Mouse (Mus musculus): ENCODE data around the gene Tas2r107.
"Not testable (repeated sequence)": the region's sequence is repeated elsewhere in the genome, so short reads cannot be mapped to it uniquely, and the experiment has no call there.

The Tas2r107 gene

DNA sequence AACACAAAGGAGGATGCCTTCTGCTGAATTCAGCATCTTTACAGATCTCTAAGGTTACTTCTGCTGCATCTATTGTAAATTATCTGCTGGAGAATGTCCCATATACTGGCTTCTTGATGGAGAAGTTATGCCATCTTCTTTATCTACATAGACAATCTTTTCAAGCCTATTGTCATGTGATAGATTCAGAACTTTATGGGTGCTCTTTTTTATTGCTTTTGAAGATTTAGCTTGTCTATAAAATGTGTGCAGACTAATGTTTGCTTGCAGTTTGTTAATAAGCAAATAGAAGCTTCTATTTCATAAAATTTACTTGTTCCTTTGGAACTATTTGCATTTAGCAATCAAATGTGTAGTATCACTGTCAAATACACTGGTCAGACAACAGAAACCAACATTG, at the start of gene Tas2r107:
TSS of gene Tas2r107 (minus strand) at position 101 of the 400 bp plus-strand sequence.
- no peak for DNase-seq

DNA sequence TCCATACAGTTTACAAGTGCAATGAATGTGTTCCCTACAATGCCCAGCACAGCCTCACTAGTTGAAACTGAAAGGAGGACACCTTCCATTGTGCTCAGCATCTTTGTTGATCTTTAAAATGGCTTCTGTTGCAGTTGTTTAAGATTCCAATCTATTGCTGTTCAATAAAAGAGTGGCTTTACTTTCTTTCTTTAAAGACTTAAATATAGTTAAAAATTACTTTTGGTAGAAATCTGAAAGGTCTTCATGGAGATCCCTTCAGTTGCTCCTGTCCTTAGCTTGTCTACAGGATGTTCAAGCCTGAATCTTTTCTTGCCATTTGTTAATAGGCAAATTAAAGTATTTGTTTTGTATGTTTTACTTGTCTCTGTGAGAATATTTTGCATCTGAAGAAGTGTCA, 30.0 kb upstream of the Tas2r107 start, which contains the start of gene Tas2r114:
TSS of gene Tas2r114 (minus strand) at position 101 of the 400 bp plus-strand sequence.
- no peak for DNase-seq

DNA sequence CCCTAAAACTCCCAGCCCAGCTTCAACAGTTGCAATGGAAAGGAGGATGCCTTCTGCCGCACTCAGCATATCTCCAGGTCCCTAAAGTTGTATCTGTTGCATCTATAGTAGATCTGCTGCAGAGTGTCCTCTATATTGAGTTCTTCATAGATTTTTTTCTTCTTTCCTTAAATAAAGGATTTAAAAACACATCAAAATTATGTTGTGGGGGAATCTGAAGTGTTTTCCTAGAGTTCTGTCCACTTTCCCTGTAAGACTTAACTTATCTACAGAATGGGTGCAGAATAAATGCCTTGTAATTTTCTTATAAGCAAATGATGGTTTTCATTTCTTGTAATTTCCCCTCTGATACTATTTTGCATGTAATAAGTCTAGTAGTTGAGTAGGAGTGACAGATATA, 27.4 kb upstream of the Tas2r107 start, which contains the start of gene Tas2r105:
TSS of gene Tas2r105 (minus strand) at position 101 of the 400 bp plus-strand sequence.
- no peak for DNase-seq

DNA sequence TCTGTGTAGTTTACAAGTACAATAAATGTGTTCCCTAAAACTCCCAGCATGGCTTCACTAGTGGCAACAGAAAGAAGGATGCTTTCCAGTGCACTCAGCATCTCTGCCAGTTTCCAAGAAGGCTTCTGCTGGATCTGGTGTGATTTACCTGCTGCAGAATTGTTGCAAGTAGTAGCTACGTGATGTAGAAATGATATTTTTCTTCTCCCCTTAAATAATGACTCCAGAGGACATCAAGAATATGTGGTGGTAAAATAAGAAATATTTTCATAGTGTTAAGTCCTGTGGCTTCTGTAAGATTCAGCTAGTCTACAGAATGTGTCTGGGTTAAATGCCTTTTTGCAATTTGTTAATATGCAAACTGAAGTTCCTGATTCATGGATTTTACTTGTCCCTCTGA, 25.7 kb upstream of the Tas2r107 start, which contains the start of gene Tas2r104:
TSS of gene Tas2r104 (minus strand) at position 101 of the 400 bp plus-strand sequence.
- no peak for DNase-seq

DNA sequence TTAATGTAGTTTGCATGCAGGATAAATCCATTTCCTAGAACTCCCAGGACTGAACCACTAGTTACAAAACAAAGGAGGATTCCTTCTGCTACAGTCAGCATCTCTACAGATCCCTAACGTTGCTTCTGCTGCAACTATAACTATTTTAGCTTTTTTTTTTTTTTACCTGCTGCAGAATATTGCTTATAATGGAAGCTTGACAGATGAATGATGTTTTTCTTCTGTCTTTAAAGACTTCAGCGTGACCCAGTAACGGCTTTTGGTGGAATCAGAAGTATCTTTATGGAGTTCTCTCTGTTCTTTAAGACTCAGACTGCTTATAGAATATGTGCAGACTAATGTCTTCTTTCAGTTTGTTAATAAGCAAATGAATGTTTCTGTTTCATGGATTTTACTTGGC, 18.8 kb upstream of the Tas2r107 start, which contains the start of gene Tas2r106:
TSS of gene Tas2r106 (minus strand) at position 101 of the 400 bp plus-strand sequence.
- no peak for DNase-seq

DNA sequence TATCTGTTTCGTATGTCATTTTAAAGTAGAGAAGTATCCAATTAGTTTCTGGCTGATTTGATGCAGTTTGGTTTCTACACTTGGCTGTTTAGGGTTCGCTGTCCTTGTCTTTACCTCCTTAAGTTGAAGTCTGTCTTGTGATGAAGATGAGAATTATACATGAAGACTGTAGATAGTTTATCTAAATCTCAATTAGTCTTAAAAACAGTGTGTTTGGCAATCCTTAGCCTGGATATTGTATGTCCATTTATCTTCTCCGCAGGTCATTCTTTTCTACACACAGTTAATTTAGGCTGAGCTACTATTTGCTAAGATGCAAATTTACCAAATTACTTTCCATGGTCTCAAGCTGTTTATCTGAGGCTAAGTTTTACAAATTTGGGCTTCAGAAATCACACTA, 29.1 kb downstream of the Tas2r107 start, which contains the start of gene Tas2r130:
TSS of gene Tas2r130 (minus strand) at position 101 of the 400 bp plus-strand sequence.
- DNase-seq = no peak

DNA sequence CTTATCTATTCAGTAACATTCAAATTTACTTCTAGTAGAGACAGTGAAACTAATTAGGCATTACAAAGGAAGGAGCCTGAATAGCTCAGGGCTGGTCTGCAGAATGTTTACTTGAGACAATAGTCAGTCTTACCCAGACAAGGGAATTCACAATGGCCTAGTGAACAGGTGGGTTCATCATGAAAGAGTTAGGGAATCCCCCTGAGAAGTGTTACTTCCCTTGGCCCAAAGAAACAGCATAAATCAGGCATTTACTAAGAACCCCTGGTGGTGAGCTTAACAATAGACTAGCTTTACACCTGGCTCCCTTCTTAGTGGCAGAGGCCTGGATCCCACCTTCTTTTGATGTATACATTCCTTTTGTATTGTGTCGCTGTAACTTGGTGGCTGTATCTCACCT, 50.0 kb downstream of the Tas2r107 start:
- not testable (repeated sequence) for DNase-seq
